8 mouse cellular contexts compared by ENCODE assay signal in the genomic region with DNA sequence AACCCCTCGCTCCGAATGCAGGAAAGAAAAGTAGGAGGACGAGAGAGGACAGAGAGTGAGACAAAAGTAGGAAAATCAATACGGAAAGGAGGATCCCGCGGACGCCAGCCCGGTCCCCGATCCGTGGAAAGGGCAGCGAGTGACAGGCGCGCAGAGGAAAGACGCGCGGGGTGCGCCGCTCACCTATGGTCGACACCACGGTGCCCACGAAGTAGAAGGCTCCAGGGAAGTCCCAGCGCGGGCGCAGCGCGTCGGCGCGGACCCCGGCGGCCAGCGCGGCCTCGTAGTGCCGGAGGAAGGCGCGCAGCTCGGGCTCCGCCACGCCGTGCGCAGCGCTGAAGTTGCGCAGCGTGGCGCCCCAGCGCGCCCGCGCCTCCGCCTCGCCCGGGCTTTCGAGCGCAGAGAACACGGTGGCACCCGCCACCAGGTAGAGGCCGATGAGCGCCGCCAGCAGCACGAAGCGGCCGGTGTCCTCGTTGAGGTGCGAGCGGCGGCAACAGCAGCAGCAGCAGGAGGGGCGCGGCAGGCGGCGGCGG. TPM values are rescaled to one million over a fixed set of nuclear protein-coding genes. Genes with fewer than 3 reads are reported as not detected.
DNase-seq lines count a peak whose midpoint lies in the region; ATAC-seq and TF ChIP-seq lines count a peak whose summit lies in the region.

No protein-coding gene starts in this region.

- peak overlapping the region; percentile 93 for H3K4me2 ChIP-seq in heart, embryonic 12.5 days

- H3K4me1 ChIP-seq in heart, embryonic 12.5 days (replicated peaks): peaks cover 27% of the 10 kb centered on the region
- H3K4me1 ChIP-seq in ES-E14 (ENCODE audit: control insufficient read depth in 2 of 2, insufficient read depth in 2 of 2, low read length in 2 of 2, poor library complexity in 1 of 2): peaks cover 1 to 2% of the 10 kb centered on the region in 2 experiments; a peak in 1 of 4 replicates
- H3K4me1 ChIP-seq in embryonic facial prominence, embryonic 10.5 days: peaks cover 24% of the 10 kb centered on the region

- peak overlapping the region; percentile 7; the same call in 1 of the 2 replicates for H3K9ac ChIP-seq in heart, embryonic 12.5 days
- H3K9ac ChIP-seq in ES-E14 (ENCODE audit: insufficient read depth, low read depth, low read length, poor library complexity, severe bottlenecking): peak overlapping the region; percentile 16

- no peak for ATAC-seq in heart, embryonic 12.5 days (ENCODE audit: insufficient number of reproducible peaks, low FRiP score)

- H3K27me3 ChIP-seq in heart, embryonic 12.5 days (replicated peaks): peaks cover 90% of the 10 kb centered on the region
- H3K27me3 ChIP-seq in embryonic facial prominence, embryonic 10.5 days (replicated peaks; ENCODE audit: low read depth, poor library complexity, severe bottlenecking): peaks cover 87% of the 10 kb centered on the region

- H3K9me3 ChIP-seq in heart, embryonic 12.5 days (replicated peaks): no peaks in the 10 kb centered on the region
- H3K9me3 ChIP-seq in ES-E14 (ENCODE audit: control insufficient read depth, insufficient read depth, low read depth, low read length): no peaks in the 10 kb centered on the region
- H3K9me3 ChIP-seq in embryonic facial prominence, embryonic 10.5 days: no peaks in the 10 kb centered on the region

- H3K27ac ChIP-seq in heart, embryonic 12.5 days (ENCODE audit: poor library complexity, severe bottlenecking): no peak overlapping the region
- H3K27ac ChIP-seq in ES-E14 (ENCODE audit: insufficient read depth, low read depth, low read length, poor library complexity, severe bottlenecking): no peak overlapping the region
- no peak overlapping the region for H3K27ac ChIP-seq in embryonic facial prominence, embryonic 10.5 days (replicated peaks)

- DNase-seq in heart, postnatal 14 days: no peak
- DNase-seq in ES-E14 (ENCODE audit: low read depth, low spot score): no peak
- peak; percentile 43 for DNase-seq in embryonic facial prominence, embryonic 10.5 days (ENCODE audit: low spot score)
- peak; percentile 47 to 72 for DNase-seq in left cerebral cortex, postnatal 36 days (ENCODE audit: low spot score in 2 of 2)
- DNase-seq in retina, embryonic 14.5 days (ENCODE audit: low spot score): peak; percentile 28
- DNase-seq in thymus, postnatal 14 days: no peak
- DNase-seq in urinary bladder, postnatal 25 days (ENCODE audit: low spot score): no peak

- H3K4me3 ChIP-seq in heart, embryonic 12.5 days: peak overlapping the region; percentile 50
- H3K4me3 ChIP-seq in ES-E14 (ENCODE audit: insufficient read depth in 1 of 2, low read depth in 1 of 2, low read length in 2 of 2, poor library complexity in 1 of 2, severe bottlenecking in 1 of 2): peak overlapping the region; percentile 57 to 66
- peak overlapping the region; percentile 63 for H3K4me3 ChIP-seq in embryonic facial prominence, embryonic 10.5 days

- under 1% methylated on average over 72 of the region's 72 CpGs for WGBS in heart, embryonic 12.5 days
- whole genome bisulfite sequencing in embryonic facial prominence, embryonic 10.5 days: under 1% methylated on average over 72 of the region's 72 CpGs

- in situ Hi-C loops in ES-E14 (cut with MboI; ENCODE audit: low sequenced_read_pairs in 2 of 2, unreplicated experiment in 2 of 2): no loop called here

- intact Hi-C loops in heart, postnatal 14 days (cut with DNase I): no loop called here
- intact Hi-C loops in left cerebral cortex, postnatal 36 days (cut with DNase I): loop anchor here (2.0 to 5.0 kb wide), 2 partner anchors 52 to 70 kb away; no protein-coding TSS in a partner anchor

- H3K36me3 ChIP-seq in heart, embryonic 12.5 days: no peaks in the 10 kb centered on the region
- H3K36me3 ChIP-seq in ES-E14 (ENCODE audit: control insufficient read depth, insufficient read depth, low read length, poor library complexity, severe bottlenecking): no peaks in the 10 kb centered on the region
- H3K36me3 ChIP-seq in embryonic facial prominence, embryonic 10.5 days (replicated peaks): no peaks in the 10 kb centered on the region

TF ChIP-seq in ES-E14, 5 proteins besides CTCF, POLR2A, EP300 and RAD21:
- TF ChIP-seq ZNF384 (IDR thresholded peaks at IDR 0.05; ENCODE audit: low read depth, low read length) (no peak), MAFK (IDR thresholded peaks at IDR 0.05; ENCODE audit: insufficient read depth, low read depth, low read length) (no peak), ZC3H11A (IDR thresholded peaks at IDR 0.05; ENCODE audit: borderline replicate concordance, low read depth, low read length) (no peak), CHD2 (IDR thresholded peaks at IDR 0.05; ENCODE audit: low read depth, low read length) (no peak), HCFC1 (IDR thresholded peaks at IDR 0.05; ENCODE audit: borderline replicate concordance, insufficient read depth, low read length) (no peak)

RNA-seq across cellular contexts. Expression of a gene that starts 0.8 kb away (rescaled TPM):
- 0.11 and 0.13 TPM in 2 replicates for polyA plus RNA-seq in heart, embryonic 12.5 days (2016; fragmentation: Nextera tagmentation; extraction: Ambion mirVana)
- total RNA-seq in heart, postnatal 14 days (2021): not detected
- total RNA-seq in ES-E14 (2012; rRNA removed): 1.7 and 1.8 TPM in 2 replicates
- 0.10 TPM in 1 of 2 replicates, not detected in the other for polyA plus RNA-seq in embryonic facial prominence, embryonic 10.5 days (2016; fragmentation: Nextera tagmentation; extraction: Ambion mirVana)
- 10 to 100 TPM; 28.7 to 33.0 TPM for total RNA-seq in left cerebral cortex, postnatal 36 days (2021)

Comparison
In these comparisons a context has a peak if more than half of its experiments do, and no peak if none do; other contexts are left out.
1. DNase-seq: peak in embryonic facial prominence, embryonic 10.5 days (single experiment), left cerebral cortex, postnatal 36 days (2 of 2) and retina, embryonic 14.5 days (single experiment); none in heart, postnatal 14 days (0 of 2), ES-E14 (single experiment), thymus, postnatal 14 days (single experiment) and urinary bladder, postnatal 25 days (single experiment).
2. RNA of a gene that starts 0.8 kb away (total RNA-seq): 28.7 to 33.0 TPM in left cerebral cortex, postnatal 36 days; 1.7 to 1.8 TPM in ES-E14 and not detected in heart, postnatal 14 days; every median in the first group is over 10 times any median in the second.
3. Peak in every context shown above with its lines, with median percentiles within 50 percentile points of each other: H3K4me3 ChIP-seq.